Mouse (Mus musculus) kidney, embryonic 14.5 days (tissue): ENCODE measurements around the gene Cfap97d1. TPM values are rescaled to one million over a fixed set of nuclear protein-coding genes. Genes with fewer than 3 reads are reported as not detected.

Experiments
- ATAC-seq: fragments of 200-750 bp; cut with Nextera tagmentation; 2 replicates; pipeline ENCODE4 v1.8.0; 2017; ENCODE audit warnings: moderate number of reproducible peaks, mild to moderate bottlenecking, moderate TSS enrichment, moderate library complexity; ENCODE audit not compliant: low FRiP score, low TSS enrichment
- H3K27ac ChIP-seq: fragments of 300-500 bp; sonication (generic); 2 replicates; pipeline ENCODE4 v1.5.1; 2014; ENCODE audit warnings: low read depth, mild to moderate bottlenecking, low read length, moderate library complexity, mixed read lengths
- H3K27me3 ChIP-seq: fragments of 300-500 bp; sonication (generic); 2 replicates; pipeline ENCODE4 v1.6.1; 2014; ENCODE audit warnings: mild to moderate bottlenecking, low read length; ENCODE audit not compliant: control insufficient read depth, insufficient read depth
- H3K36me3 ChIP-seq: fragments of 300-500 bp; sonication (generic); 2 replicates; pipeline ENCODE4 v1.6.1; 2014; ENCODE audit warnings: low read length, mixed read lengths; ENCODE audit not compliant: control insufficient read depth, insufficient read depth
- H3K4me1 ChIP-seq: fragments of 300-500 bp; sonication (generic); 2 replicates; pipeline ENCODE4 v1.6.1; 2014; ENCODE audit warnings: low read length, mixed read lengths; ENCODE audit not compliant: control insufficient read depth, insufficient read depth
- H3K4me2 ChIP-seq: fragments of 300-500 bp; sonication (generic); replicated peaks from 2 replicates; pipeline ENCODE4 v1.6.1; 2014; ENCODE audit warnings: low read depth, mild to moderate bottlenecking, low read length
- H3K4me3 ChIP-seq: fragments of 300-500 bp; sonication (generic); 2 replicates; pipeline ENCODE4 v1.5.1; 2014; ENCODE audit warnings: mild to moderate bottlenecking, low read length
- H3K9ac ChIP-seq: fragments of 300-500 bp; sonication (generic); 2 replicates; pipeline ENCODE4 v1.6.1; 2014; ENCODE audit warnings: low read depth, mild to moderate bottlenecking, low read length, moderate library complexity
- H3K9me3 ChIP-seq: fragments of 300-500 bp; sonication (generic); 2 replicates; pipeline ENCODE4 v1.6.1; 2016; ENCODE audit warnings: low read length; ENCODE audit not compliant: control insufficient read depth
- WGBS: fragments of 180-500 bp; shearing (Covaris S2); extraction: QIAGEN DNeasy Blood & Tissue Kit; methylation state at CpG from one replicate; pipeline ENCODE4 v1.1.7; 2014; 5-methylcytosine and 5-hydroxymethylcytosine counted together
- polyA plus RNA-seq: library from polyadenylated mRNA; unstranded; fragments of >200 nt; fragmentation: Nextera tagmentation; extraction: Ambion mirVana; gene quantifications from 2 replicates; pipeline ENCODE4 v1.2.1, GENCODE M21; 2014

The Cfap97d1 gene
- polyA plus RNA-seq, 1 experiment from 2014 or later = not detected

GRCm38 (mm10) chr11:102029304-102029703, 45.2 kb downstream of the Cfap97d1 start:
- H3K27ac ChIP-seq = no peak overlapping the region
- no peak overlapping the region for H3K9ac ChIP-seq
- no peaks in the 10 kb centered on the region for H3K36me3 ChIP-seq
- H3K9me3 ChIP-seq = no peaks in the 10 kb centered on the region
- H3K27me3 ChIP-seq = peaks cover 7% of the 10 kb centered on the region; the same call in 1 of the 2 replicates
- H3K4me1 ChIP-seq = peaks cover 16% of the 10 kb centered on the region
- 82% methylated on average over 4 of the region's 4 CpGs for WGBS
- H3K4me3 ChIP-seq = no peak overlapping the region
- H3K4me2 ChIP-seq = no peak overlapping the region
- no peak for ATAC-seq

- no peaks in the 10 kb centered on the region for H3K36me3 ChIP-seq
- H3K27me3 ChIP-seq = peaks cover 5% of the 10 kb centered on the region; the same call in 1 of the 2 replicates
- no peak overlapping the region for H3K27ac ChIP-seq
- peaks cover 16% of the 10 kb centered on the region for H3K4me1 ChIP-seq
- H3K4me3 ChIP-seq = no peak overlapping the region
- H3K9ac ChIP-seq = no peak overlapping the region
- H3K4me2 ChIP-seq = no peak overlapping the region
- no peak for ATAC-seq
- no peaks in the 10 kb centered on the region for H3K9me3 ChIP-seq
- WGBS = 36% methylated on average over 7 of the region's 7 CpGs
Observed at GRCm38 (mm10) chr11:102029966-102030365, 45.9 kb downstream of the Cfap97d1 start.

DNA sequence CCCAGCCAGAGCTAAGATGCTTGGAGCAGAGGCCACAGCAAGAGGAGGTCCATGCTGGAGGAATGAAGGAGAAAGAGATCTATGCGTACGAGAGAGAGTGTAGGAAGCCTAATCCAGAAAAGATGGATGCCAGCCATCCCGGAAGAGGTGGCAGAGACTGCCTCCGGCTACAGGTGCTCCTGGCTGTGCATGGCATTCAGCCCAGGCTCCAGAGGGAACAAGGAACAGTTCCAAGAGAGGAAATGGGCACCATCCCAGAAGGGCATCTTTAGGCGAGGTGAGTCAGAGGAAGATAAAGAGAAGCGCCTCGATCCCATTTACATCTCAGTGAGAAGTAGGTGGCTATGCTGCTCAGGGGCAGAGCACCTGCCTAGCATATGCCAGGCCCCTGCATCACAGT, 47.1 kb downstream of the Cfap97d1 start:
- Histone ChIP-seq H3K4me2 (no peak overlapping the region), H3K9me3 (no peaks in the 10 kb centered on the region), H3K27me3 (peaks cover 3% of the 10 kb centered on the region; the same call in 1 of the 2 replicates), H3K4me3 (no peak overlapping the region), H3K36me3 (no peaks in the 10 kb centered on the region), H3K27ac (no peak overlapping the region), H3K4me1 (peaks cover 6% of the 10 kb centered on the region), H3K9ac (no peak overlapping the region)
- ATAC-seq = no peak
- WGBS = 87% methylated on average over 7 of the region's 7 CpGs

DNA sequence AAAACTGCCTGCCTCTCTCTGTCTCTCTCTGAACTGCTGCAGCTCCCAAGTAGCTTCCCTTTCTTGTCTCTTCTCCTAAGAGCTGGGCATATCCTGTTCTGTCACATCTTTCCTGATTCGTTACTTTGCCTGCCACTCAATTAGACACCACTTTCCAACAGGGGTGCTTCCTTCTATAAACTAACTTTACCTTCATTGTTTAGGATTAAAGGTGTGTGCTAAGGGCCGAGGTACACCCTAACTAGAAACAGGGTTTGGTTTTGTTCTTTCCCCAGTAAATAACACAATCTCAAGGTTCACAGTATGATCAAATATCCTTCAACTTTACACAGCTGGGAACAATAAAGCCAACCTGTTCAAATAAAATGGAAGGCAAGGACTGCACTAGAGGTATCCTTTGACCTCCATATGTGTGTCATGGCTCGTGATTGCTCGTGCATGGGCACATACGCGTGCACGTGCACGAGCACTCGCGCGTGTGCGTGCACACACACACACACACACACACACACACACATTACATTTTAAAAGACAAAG, 49.0 kb downstream of the Cfap97d1 start:
- 89% methylated on average over 12 of the region's 12 CpGs for WGBS
- no peak overlapping the region for H3K27ac ChIP-seq
- H3K27me3 ChIP-seq = peaks cover 3% of the 10 kb centered on the region
- H3K4me1 ChIP-seq = no peaks in the 10 kb centered on the region
- H3K9ac ChIP-seq = no peak overlapping the region
- no peaks in the 10 kb centered on the region for H3K36me3 ChIP-seq
- no peak for ATAC-seq
- H3K4me3 ChIP-seq = no peak overlapping the region
- H3K9me3 ChIP-seq = no peaks in the 10 kb centered on the region
- no peak overlapping the region for H3K4me2 ChIP-seq

GRCm38 (mm10) chr11:102034887-102035286, 50.8 kb downstream of the Cfap97d1 start:
- Histone ChIP-seq H3K27me3 (no peaks in the 10 kb centered on the region; the same call in 1 of the 2 replicates), H3K9ac (no peak overlapping the region), H3K4me3 (no peak overlapping the region), H3K4me2 (no peak overlapping the region), H3K4me1 (peaks cover 5% of the 10 kb centered on the region; the same call in 1 of the 2 replicates), H3K9me3 (no peaks in the 10 kb centered on the region), H3K36me3 (no peaks in the 10 kb centered on the region), H3K27ac (no peak overlapping the region)
- WGBS = 78% methylated on average over 8 of the region's 8 CpGs
- no peak for ATAC-seq

GRCm38 (mm10) chr11:102035456-102035960, 51.4 kb downstream of the Cfap97d1 start:
- H3K36me3 ChIP-seq = no peaks in the 10 kb centered on the region
- no peaks in the 10 kb centered on the region for H3K9me3 ChIP-seq
- H3K9ac ChIP-seq = no peak overlapping the region
- peaks cover 5% of the 10 kb centered on the region; the same call in 1 of the 2 replicates for H3K4me1 ChIP-seq
- ATAC-seq = no peak
- 81% methylated on average over 5 of the region's 5 CpGs for WGBS
- no peaks in the 10 kb centered on the region; the same call in 1 of the 2 replicates for H3K27me3 ChIP-seq
- H3K4me3 ChIP-seq = no peak overlapping the region
- H3K4me2 ChIP-seq = no peak overlapping the region
- no peak overlapping the region for H3K27ac ChIP-seq

GRCm38 (mm10) chr11:102036336-102036735, 52.3 kb downstream of the Cfap97d1 start:
- WGBS = 80% methylated on average over 7 of the region's 7 CpGs
- no peaks in the 10 kb centered on the region for H3K36me3 ChIP-seq
- ATAC-seq = no peak
- no peak overlapping the region for H3K4me3 ChIP-seq
- no peak overlapping the region for H3K9ac ChIP-seq
- no peak overlapping the region for H3K27ac ChIP-seq
- no peaks in the 10 kb centered on the region; the same call in 1 of the 2 replicates for H3K27me3 ChIP-seq
- H3K4me2 ChIP-seq = no peak overlapping the region
- no peaks in the 10 kb centered on the region for H3K9me3 ChIP-seq
- H3K4me1 ChIP-seq = peaks cover 5% of the 10 kb centered on the region; the same call in 1 of the 2 replicates

DNA sequence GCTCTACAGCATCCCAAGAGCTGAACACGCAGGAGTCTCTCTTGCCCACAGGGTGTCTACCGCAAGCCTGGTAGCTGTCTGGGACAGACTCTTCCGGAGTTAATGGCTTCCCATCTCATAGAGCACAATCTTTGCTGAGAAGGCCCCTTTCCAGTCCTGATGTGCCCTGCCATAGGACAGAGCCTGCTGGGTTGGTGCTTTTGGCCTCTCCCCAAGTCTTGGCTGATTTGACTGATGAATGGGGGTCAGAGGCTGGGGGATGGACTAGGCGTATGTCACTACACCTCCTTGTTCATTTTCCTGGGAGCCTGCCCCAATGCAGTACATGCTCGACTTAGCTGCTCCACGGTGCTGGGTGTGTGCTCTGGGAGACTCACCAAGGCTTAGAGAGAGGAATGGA, 53.7 kb downstream of the Cfap97d1 start:
- no peak overlapping the region for H3K4me2 ChIP-seq
- no peak overlapping the region for H3K4me3 ChIP-seq
- H3K9me3 ChIP-seq = no peaks in the 10 kb centered on the region
- no peaks in the 10 kb centered on the region for H3K36me3 ChIP-seq
- no peaks in the 10 kb centered on the region; the same call in 1 of the 2 replicates for H3K27me3 ChIP-seq
- H3K27ac ChIP-seq = no peak overlapping the region
- no peak for ATAC-seq
- H3K4me1 ChIP-seq = peaks cover 5% of the 10 kb centered on the region; the same call in 1 of the 2 replicates
- WGBS = 77% methylated on average over 6 of the region's 6 CpGs
- no peak overlapping the region for H3K9ac ChIP-seq

DNA sequence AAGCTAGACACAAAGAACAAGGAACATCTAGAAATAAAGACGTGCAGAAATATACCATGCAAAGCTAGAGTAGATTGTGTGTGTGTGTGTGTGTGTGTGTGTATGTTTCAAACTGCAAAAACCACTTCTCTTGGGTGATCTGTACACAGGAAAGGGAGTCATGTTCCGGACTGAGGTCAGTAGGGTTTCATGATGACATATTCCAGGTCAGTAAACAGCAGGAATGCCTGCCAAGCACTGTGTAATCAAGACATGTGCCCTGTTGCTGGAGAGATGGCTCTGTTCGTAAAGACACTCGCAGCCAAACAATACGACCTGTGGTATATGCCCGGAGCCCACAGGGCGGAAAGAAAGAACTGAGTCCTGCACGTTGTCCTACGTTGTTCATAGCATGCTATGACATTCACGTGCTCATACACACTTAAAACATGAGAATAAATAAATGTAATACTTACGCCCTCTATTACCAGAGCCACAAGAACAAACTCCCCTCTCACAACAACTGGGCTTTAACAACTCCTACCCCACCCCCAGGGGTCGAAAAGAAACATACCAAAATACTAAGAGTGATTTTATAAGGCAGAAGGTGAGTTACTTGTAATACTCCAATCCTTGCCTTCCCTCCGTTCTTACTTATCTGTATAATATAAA, 55.5 kb downstream of the Cfap97d1 start:
- 51% methylated on average over 13 of the region's 13 CpGs for WGBS
- peaks cover 5% of the 10 kb centered on the region; the same call in 1 of the 2 replicates for H3K4me1 ChIP-seq
- H3K27ac ChIP-seq = no peak overlapping the region
- H3K27me3 ChIP-seq = no peaks in the 10 kb centered on the region; the same call in 1 of the 2 replicates
- no peaks in the 10 kb centered on the region for H3K9me3 ChIP-seq
- H3K4me2 ChIP-seq = no peak overlapping the region
- ATAC-seq = no peak; the same call in 1 of the 2 replicates
- no peak overlapping the region for H3K9ac ChIP-seq
- no peaks in the 10 kb centered on the region for H3K36me3 ChIP-seq
- no peak overlapping the region for H3K4me3 ChIP-seq
